Mouse (Mus musculus): ENCODE results near the gene Chchd3. TPM values are rescaled to one million over a fixed set of nuclear protein-coding genes. Genes with fewer than 3 reads are reported as not detected.

Chchd3 gene
- 24.7 and 31.6 TPM in 2 replicates for total RNA-seq (2023)

DNA sequence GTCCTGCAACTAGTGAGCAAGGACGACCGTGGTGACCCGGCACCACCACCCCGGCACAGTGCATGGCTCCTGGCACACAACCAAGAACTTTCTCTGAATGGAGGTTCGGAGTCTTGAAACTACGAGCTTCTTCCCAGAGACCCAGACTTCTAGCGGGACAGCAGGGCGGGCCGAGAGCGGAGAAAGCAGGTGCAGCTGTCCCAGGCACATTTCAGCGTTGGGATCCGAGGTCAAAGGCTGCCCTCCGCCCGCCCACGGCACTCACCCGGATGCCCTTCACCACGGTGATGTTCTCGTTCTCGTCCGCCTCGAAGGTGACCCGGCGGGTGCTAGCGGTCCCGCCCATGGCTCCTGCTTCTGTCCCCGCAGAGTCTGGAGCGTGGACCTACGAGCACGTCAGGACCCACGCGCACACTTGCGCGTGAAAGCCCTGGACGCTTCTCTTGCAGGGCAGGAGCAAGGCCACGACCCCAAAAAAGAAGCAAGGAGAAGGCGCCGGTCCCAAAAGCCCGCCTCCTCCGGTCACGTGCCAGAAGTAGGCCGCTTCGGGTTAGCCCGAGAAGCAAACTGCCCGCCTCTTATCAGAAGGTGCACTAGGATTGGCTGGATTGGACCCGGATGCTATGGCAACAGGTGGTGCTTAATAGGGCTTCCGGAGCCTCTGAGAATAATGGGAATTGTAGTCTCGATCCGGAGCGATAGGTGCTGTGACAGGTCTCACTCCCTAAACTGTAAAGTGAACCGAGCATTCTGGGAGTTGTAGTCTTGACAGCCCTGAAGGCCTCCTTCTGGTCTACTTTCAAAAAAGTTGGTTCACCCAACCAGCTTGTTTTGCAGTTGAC, at the start of gene Chchd3:
Gene Chchd3 (minus strand): TSS at position 526 of the 842 bp plus-strand sequence.

Other genes starting within 250 kb of the Chchd3 start
- 31.8 and 48.2 TPM in 2 replicates for gene Exoc4, start 188.8 kb upstream of the Chchd3 start, total RNA-seq (2023)

All from neutrophil, adult 65 days (primary cell).